Mouse (Mus musculus): Measurements from ENCODE around the gene Cntnap2. TPM values are rescaled to one million over a fixed set of nuclear protein-coding genes. Genes with fewer than 3 reads are reported as not detected.
"Not testable (repeated sequence)": the region's sequence is repeated elsewhere in the genome, so short reads cannot be mapped to it uniquely, and the experiment has no call there.

Cntnap2 gene
- polyA plus RNA-seq, 1 experiment: not detected

- Histone ChIP-seq H3K27ac (ENCODE audit: insufficient read depth, low read depth, low read length) (no peak overlapping the region), H3K4me1 (ENCODE audit: control insufficient read depth, insufficient read depth, low read length) (no peaks in the 10 kb centered on the region)
- TF ChIP-seq CTCF (IDR thresholded peaks at IDR 0.05; ENCODE audit: low read depth, low read length) (no peak), POLR2A (IDR thresholded peaks at IDR 0.05; ENCODE audit: borderline replicate concordance, low read depth, low read length) (no peak)
These were observed 2123.1 kb downstream of the Cntnap2 start for GRCm38 (mm10) chr6:47182252-47182651.

GRCm38 (mm10) chr6:47182756-47183155 is 2123.6 kb downstream of the Cntnap2 start:
- TF ChIP-seq CTCF (IDR thresholded peaks at IDR 0.05; ENCODE audit: low read depth, low read length) (no peak), POLR2A (IDR thresholded peaks at IDR 0.05; ENCODE audit: borderline replicate concordance, low read depth, low read length) (no peak)
- Histone ChIP-seq H3K4me1 (ENCODE audit: control insufficient read depth, insufficient read depth, low read length) (no peaks in the 10 kb centered on the region), H3K27ac (ENCODE audit: insufficient read depth, low read depth, low read length) (no peak overlapping the region), H3K4me3 (ENCODE audit: insufficient read depth, low read length) (no peak overlapping the region)

More at GRCm38 (mm10) chr6:47182252-47182651, 2123.1 kb downstream of the Cntnap2 start:
- H3K4me3 ChIP-seq (ENCODE audit: insufficient read depth, low read length): no peak overlapping the region

- not testable (repeated sequence) for H3K4me3 ChIP-seq (ENCODE audit: insufficient read depth, low read length); H3K4me1 ChIP-seq (ENCODE audit: control insufficient read depth, insufficient read depth, low read length); H3K27ac ChIP-seq (ENCODE audit: insufficient read depth, low read depth, low read length)
These were observed 2124.7 kb downstream of the Cntnap2 start for GRCm38 (mm10) chr6:47183850-47184249.

GRCm38 (mm10) chr6:47188193-47188592 is 2129.0 kb downstream of the Cntnap2 start:
- TF ChIP-seq POLR2A (IDR thresholded peaks at IDR 0.05; ENCODE audit: borderline replicate concordance, low read depth, low read length): no peak
- TF ChIP-seq CTCF (IDR thresholded peaks at IDR 0.05; ENCODE audit: low read depth, low read length): no peak
- H3K4me3 ChIP-seq (ENCODE audit: insufficient read depth, low read length): no peak overlapping the region
- H3K4me1 ChIP-seq (ENCODE audit: control insufficient read depth, insufficient read depth, low read length): no peaks in the 10 kb centered on the region
- no peak overlapping the region for H3K27ac ChIP-seq (ENCODE audit: insufficient read depth, low read depth, low read length)

GRCm38 (mm10) chr6:47188596-47188995 is 2129.4 kb downstream of the Cntnap2 start:
- H3K4me1 ChIP-seq (ENCODE audit: control insufficient read depth, insufficient read depth, low read length); H3K4me3 ChIP-seq (ENCODE audit: insufficient read depth, low read length); H3K27ac ChIP-seq (ENCODE audit: insufficient read depth, low read depth, low read length): not testable (repeated sequence)

GRCm38 (mm10) chr6:47190282-47190681 is 2131.1 kb downstream of the Cntnap2 start:
- H3K27ac ChIP-seq (ENCODE audit: insufficient read depth, low read depth, low read length): no peak overlapping the region
- no peak for TF ChIP-seq CTCF (IDR thresholded peaks at IDR 0.05; ENCODE audit: low read depth, low read length)
- no peak for TF ChIP-seq POLR2A (IDR thresholded peaks at IDR 0.05; ENCODE audit: borderline replicate concordance, low read depth, low read length)
- no peak overlapping the region for H3K4me3 ChIP-seq (ENCODE audit: insufficient read depth, low read length)
- H3K4me1 ChIP-seq (ENCODE audit: control insufficient read depth, insufficient read depth, low read length): no peaks in the 10 kb centered on the region

GRCm38 (mm10) chr6:47191277-47191800 is 2132.2 kb downstream of the Cntnap2 start:
- H3K27ac ChIP-seq (ENCODE audit: insufficient read depth, low read depth, low read length): no peak overlapping the region
- TF ChIP-seq POLR2A (IDR thresholded peaks at IDR 0.05; ENCODE audit: borderline replicate concordance, low read depth, low read length): no peak
- no peak for TF ChIP-seq CTCF (IDR thresholded peaks at IDR 0.05; ENCODE audit: low read depth, low read length)
- no peak overlapping the region for H3K4me3 ChIP-seq (ENCODE audit: insufficient read depth, low read length)
- H3K4me1 ChIP-seq (ENCODE audit: control insufficient read depth, insufficient read depth, low read length): no peaks in the 10 kb centered on the region

GRCm38 (mm10) chr6:47191940-47192339 is 2132.8 kb downstream of the Cntnap2 start:
- TF ChIP-seq CTCF (IDR thresholded peaks at IDR 0.05; ENCODE audit: low read depth, low read length) (no peak), POLR2A (IDR thresholded peaks at IDR 0.05; ENCODE audit: borderline replicate concordance, low read depth, low read length) (no peak)
- H3K4me3 ChIP-seq (ENCODE audit: insufficient read depth, low read length): no peak overlapping the region

GRCm38 (mm10) chr6:47192478-47192877 is 2133.3 kb downstream of the Cntnap2 start:
- Histone ChIP-seq H3K4me1 (ENCODE audit: control insufficient read depth, insufficient read depth, low read length) (no peaks in the 10 kb centered on the region), H3K4me3 (ENCODE audit: insufficient read depth, low read length) (no peak overlapping the region), H3K27ac (ENCODE audit: insufficient read depth, low read depth, low read length) (no peak overlapping the region)
- TF ChIP-seq POLR2A (IDR thresholded peaks at IDR 0.05; ENCODE audit: borderline replicate concordance, low read depth, low read length) (no peak), CTCF (IDR thresholded peaks at IDR 0.05; ENCODE audit: low read depth, low read length) (no peak)

More at GRCm38 (mm10) chr6:47191940-47192339, 2132.8 kb downstream of the Cntnap2 start:
- no peak overlapping the region for H3K27ac ChIP-seq (ENCODE audit: insufficient read depth, low read depth, low read length)
- no peaks in the 10 kb centered on the region for H3K4me1 ChIP-seq (ENCODE audit: control insufficient read depth, insufficient read depth, low read length)

- Histone ChIP-seq H3K4me1 (ENCODE audit: control insufficient read depth, insufficient read depth, low read length) (no peaks in the 10 kb centered on the region), H3K4me3 (ENCODE audit: insufficient read depth, low read length) (no peak overlapping the region), H3K27ac (ENCODE audit: insufficient read depth, low read depth, low read length) (no peak overlapping the region)
- TF ChIP-seq POLR2A (IDR thresholded peaks at IDR 0.05; ENCODE audit: borderline replicate concordance, low read depth, low read length) (no peak), CTCF (IDR thresholded peaks at IDR 0.05; ENCODE audit: low read depth, low read length) (no peak)
These were observed 2138.4 kb downstream of the Cntnap2 start for GRCm38 (mm10) chr6:47197570-47197969.

- H3K27ac ChIP-seq (ENCODE audit: insufficient read depth, low read depth, low read length): no peak overlapping the region
- no peak for TF ChIP-seq POLR2A (IDR thresholded peaks at IDR 0.05; ENCODE audit: borderline replicate concordance, low read depth, low read length)
- TF ChIP-seq CTCF (IDR thresholded peaks at IDR 0.05; ENCODE audit: low read depth, low read length): no peak
- no peaks in the 10 kb centered on the region for H3K4me1 ChIP-seq (ENCODE audit: control insufficient read depth, insufficient read depth, low read length)
- no peak overlapping the region for H3K4me3 ChIP-seq (ENCODE audit: insufficient read depth, low read length)
These were observed 2141.5 kb downstream of the Cntnap2 start for GRCm38 (mm10) chr6:47200671-47201070.
